Mouse (Mus musculus): ENCODE measurements around the gene Tsga10.

DNA sequence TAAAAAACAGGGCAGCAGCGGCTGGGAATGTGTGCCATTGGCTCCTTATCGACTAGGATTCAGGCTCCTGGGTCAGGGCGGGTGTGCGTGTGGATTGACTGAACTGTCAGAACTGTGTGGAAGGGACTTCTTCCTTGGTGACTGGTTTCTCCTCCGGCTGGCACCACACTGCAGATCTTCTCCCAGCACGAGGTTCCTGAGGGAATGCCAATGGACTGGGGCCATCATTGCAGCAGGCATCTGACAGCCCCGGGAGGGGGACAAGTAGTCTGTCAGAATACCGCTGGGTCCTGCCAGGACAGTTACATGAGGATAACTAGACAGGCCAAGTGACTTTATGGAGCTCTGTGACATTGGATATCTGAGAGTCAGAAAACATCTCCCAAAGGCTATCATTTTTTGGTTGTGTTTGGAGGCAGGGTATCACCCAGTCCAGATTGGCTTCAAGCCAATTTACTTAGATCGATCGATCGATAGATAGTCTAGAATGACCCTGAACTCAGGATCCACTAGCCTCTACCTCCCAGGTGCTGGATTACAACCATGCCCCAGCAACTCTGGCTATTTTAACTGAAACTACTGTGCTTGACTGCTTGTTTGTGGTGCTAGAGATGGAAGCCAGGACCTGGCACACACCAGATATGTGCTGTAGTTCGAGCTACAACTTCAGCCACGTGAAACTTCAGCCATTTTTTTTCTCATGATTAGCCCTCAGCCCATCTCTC lies 11.7 kb upstream of the Tsga10 start:
- TF ChIP-seq CTCF (IDR thresholded peaks at IDR 0.05; ENCODE audit: borderline replicate concordance, insufficient read depth, low read length) (no peak), POLR2A (IDR thresholded peaks at IDR 0.05; ENCODE audit: low read depth, low read length) (no peak)
